Mouse (Mus musculus): Measurements from ENCODE around the gene Mapk7.

DNA sequence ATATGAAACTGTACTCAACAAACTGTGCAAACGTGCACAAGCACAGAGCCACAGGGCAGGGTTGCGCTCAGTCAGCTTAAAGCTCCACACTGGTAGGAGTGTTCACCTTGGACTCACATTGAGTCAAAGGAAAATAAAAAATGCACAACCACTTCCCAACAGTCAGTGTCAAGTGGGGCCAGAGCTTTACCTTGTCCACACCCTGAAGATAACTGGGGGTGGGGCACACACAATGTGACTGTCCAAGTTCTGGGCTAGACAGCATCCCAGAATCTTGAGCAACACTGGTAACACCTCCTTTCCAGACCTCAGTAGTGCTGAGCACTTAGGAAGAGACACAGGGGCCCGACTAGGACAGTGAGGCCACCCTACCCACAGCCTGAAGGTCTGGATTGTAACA is 24.7 kb upstream of the Mapk7 start:
- TF ChIP-seq CTCF (IDR thresholded peaks at IDR 0.05; ENCODE audit: low read depth, low read length): no peak
- TF ChIP-seq GATA1 (IDR thresholded peaks at IDR 0.05; ENCODE audit: borderline replicate concordance, low read length): no peak
- no peak for TF ChIP-seq POLR2AphosphoS5 (IDR thresholded peaks at IDR 0.05; ENCODE audit: insufficient replicate concordance, low read depth, low read length)
- TF ChIP-seq TAL1 (conservative IDR thresholded peaks at IDR 0.05; ENCODE audit: low read depth, low read length): no peak
